Mouse (Mus musculus) layer of hippocampus, postnatal 10 days (tissue): ENCODE data around the gene Nucb1. TPM values are rescaled to one million over a fixed set of nuclear protein-coding genes. Genes with fewer than 3 reads are reported as not detected.
"Not testable (repeated sequence)": the region's sequence is repeated elsewhere in the genome, so short reads cannot be mapped to it uniquely, and the experiment has no call there.

Experiments used
- DNase-seq, 2 experiments: peaks; one replicate each; pipeline ENCODE4 v3.0.0; 2021; ENCODE audit warnings: low spot score in 2 of 2
- long read RNA-seq: library from polyadenylated mRNA; stranded (forward); transcript quantifications from one replicate; pipeline ENCODE4 v2.0.0, GENCODE M21; 2023
- total RNA-seq, 2 experiments: library from RNA; stranded (reverse); gene quantifications; 2 replicates each; pipeline ENCODE4 v1.2.3; 2021

The Nucb1 gene
- 100 to 1,000 TPM; 107 to 117 TPM for total RNA-seq
- long read RNA-seq, full-length matches to known transcripts = 107 of 123 reads
- long read RNA-seq, partial matches to known transcripts = 9 of 123 reads
- long read RNA-seq, other reads (novel, unspliced or antisense) = 7 of 123 reads

DNA sequence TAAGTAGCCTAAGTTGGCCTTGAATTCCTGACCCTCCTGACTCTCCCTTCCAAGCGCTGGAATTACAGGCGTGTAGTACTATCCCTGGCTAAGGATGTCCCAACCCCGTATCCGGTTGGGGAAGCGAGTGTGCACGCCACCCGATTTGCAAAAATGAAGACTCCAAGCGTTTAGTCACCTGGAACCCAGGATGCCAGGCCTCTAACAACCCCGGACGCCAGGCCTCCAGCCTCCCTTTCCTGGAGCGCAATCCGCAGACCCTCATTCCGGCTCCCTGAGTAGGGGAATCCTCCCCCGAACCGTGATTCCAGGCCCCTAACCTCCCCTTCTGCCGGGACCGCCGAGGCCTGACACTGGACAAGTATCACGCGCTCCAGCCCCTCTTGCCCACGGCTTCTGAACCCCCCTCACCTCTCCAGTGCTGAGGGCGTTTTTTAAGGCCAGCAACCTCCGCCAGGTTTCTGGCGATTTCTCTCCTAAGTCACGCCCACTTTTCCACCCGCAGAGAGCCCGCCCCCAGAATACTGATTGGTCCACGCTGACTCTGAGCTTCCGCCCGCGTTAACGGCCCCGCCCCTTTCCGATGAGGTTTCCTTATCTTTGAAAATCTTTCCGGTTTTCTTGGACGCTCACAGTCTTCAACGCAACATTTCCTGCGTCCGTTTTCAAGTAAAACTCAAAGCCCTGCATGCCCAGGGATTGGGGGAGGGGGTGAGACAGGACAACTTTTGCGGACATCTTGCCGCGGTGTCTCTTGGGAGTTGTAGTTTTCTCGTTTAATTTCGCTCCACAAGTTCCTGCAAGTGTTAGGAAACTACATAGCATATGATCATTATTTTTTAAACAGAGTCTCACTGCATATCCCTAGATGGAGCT, at the start of gene Nucb1:
Gene Nucb1 (minus strand): TSS at position 495 of the 876 bp plus-strand sequence.
- DNase-seq = peak; percentile 86 to 88

DNA sequence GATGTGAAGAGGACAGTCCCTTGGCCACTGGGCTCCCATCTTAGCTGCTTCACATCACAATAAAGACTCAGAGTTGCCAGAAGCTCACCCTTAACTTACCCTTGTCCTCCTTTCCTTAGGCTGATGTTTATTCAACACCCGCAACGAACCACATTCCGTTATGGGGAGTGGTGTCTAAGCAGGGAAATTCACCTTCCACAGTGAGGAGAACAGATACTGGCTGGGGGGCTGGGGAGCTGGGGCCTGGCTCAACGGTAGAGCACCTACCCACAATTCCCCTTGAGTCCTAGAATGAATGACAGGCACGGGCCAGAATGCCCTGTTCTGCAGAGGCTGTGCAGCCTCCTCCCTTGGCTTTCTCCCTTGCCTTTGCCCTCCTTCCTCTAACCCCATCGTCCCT, 48.7 kb upstream of the Nucb1 start:
- no peak for DNase-seq

DNA sequence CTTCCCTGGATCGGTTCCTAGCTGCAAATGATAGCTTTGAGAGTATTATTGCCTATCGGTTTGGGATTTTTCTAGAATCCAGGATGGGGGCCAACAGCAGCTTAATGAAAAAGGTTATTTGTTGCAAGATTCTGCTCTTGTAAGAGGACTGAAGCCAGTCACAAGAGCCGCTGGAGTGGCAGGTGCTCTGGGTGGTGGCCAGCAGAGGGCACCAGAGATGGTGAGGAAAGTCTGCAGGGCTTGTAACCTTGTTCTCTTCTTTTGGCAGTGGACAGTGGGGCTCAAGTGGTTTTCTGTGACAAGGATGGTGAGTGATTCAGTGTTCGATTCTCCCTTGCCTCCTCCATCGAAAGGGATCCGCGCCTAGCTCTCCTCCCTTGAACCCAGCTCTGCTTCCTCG, 45.6 kb upstream of the Nucb1 start:
- DNase-seq = peak; percentile 75 to 78

DNA sequence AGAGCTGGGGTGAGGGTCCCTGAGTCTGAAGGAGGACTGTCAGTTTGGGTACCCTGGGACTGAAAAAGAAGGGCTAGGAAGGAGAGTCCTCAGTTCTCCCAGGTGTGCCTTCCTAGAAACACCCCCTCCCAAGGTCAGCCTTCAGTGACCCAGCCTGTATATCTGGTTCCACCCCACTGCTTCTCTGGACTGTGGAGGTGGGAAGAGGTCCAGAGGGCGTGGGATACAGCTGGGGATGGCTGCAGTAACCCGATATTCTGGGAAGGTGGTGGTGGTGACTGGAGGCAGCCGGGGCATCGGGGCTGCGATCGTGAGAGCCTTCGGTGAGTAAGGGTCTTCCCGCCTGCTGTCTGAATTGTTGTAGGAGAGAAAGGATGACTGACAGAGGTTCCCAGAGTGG, 44.5 kb upstream of the Nucb1 start, which contains the start of gene Hsd17b14:
Gene Hsd17b14 (plus strand): TSS at position 150 of the 400 bp plus-strand sequence.
- no peak for DNase-seq

DNA sequence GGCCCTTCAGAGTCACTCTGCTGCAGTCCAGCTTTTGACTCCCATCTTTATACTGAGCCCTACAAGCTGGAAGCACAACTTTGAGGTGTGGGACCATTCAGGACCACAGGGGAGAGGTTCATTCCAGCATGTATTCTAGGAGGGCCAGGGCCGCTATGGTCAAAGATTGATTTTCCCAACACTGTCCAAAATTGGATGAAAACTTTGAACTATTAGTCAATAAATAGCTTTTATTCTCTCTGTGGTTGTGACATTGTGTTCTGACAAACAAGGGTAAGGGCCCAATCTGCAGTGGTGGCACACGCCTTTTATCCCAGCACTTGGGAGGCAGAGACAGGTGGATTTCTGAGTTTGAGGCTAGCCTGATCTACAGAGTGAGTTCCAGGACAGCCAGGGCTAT, 43.8 kb upstream of the Nucb1 start:
- DNase-seq = no peak

DNA sequence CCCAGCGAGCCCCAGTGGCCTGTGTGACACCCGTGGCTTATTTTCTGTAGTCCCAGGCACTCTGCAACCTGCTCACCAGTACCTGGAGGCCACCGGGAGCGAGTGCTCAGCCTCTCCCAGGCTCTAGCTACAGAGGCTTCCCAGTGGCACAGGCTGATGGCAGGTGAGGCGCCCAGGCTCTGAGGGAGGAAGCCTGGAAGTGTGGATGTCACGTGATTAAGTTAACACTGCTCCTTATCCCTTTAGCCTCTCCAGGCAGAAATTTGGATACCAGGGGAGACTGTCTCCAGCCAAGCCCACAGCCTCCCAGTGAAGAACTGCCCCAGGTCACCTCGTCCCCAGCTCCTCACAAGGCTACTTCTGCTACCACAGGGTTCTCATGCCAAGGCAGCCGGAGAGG, 43.3 kb upstream of the Nucb1 start:
- no peak for DNase-seq

DNA sequence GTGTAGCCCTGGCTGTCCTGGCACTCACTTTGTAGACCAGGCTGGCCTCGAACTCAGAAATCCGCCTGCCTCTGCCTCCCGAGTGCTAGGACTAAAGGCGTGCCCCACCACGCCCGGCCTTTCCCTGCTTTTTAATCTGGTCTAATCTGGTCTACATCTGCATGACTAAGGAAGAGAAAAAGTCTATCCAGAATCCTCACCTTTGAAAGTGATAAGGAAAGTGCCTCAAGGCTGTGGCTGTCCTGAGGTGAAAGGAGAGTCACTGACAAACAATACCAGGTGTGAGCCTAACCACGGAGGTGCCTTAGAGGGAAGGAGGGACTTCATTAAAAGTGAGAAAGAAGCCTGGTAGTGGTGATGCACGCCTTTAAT, 41.3 kb upstream of the Nucb1 start:
- no peak for DNase-seq

DNA sequence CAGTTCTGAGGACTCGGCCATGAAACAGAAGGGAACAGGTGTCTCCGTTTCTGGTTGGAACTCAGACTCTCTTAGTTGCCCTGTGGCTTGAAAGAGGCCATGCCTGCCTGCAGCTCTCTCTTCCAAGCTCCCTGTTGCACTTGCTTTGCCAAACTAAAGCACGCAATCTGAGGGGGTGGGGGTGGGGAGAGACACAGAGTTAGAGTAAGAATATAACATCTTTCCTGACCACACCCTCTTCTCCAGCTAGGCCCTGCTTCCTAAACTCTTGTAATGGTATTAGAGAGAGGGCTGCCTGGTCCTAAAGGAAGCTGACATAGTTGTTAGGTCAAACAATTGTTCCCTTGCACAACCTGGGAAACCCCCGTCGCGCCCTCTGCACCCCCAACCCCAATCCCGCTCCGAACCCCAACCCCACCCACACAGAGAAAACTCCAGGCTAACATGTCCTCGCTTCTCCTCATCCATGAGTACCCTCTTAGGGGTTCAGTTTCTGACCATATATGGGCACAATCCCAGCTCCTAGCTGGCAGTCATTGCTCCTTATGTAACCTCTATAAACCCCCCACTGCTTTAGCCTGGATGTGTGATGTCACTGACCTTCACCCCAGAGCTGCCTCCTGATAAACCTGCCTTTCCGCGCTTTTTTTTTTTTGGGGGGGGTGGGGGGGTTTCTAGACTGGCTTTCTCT, 40.8 kb upstream of the Nucb1 start:
- no peak for DNase-seq

DNA sequence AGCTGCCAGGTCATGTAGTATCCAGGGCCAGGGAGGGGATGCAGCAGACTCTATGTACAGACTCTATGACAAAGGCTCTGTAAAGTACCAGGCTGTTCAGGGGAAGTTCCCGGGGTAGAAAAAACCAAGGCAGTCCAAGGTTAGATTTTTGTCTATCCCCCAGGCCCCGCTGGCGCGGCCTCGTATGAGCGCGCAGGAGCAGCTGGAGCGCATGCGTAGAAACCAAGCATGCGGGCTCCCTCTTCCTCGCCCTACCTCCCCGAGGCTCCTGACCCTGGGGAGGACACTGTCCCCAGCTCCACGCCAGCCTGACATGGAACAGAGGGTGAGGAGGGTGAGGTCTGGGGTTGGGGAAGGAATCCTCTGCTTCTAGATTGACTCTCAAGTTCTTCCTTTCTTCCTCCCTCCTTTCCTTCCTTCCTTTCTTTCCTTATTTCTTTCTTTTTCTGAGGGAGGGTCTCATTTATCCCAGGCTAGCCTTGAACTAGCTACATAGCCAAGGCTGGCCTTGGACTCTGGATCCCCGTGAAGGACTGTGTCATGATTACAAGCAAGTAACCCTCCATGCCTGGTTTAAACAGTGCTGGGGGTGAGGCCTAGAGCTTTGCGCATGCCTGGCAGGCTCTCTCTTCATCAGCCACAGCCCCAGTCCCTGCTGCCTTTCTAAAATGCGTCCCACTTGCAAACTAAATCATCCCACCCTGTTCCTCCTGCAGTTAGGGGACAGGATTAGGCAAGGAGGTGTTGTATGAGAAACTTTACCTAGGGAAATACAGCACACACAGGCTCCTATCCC, 39.6 kb upstream of the Nucb1 start:
- DNase-seq = no peak

DNA sequence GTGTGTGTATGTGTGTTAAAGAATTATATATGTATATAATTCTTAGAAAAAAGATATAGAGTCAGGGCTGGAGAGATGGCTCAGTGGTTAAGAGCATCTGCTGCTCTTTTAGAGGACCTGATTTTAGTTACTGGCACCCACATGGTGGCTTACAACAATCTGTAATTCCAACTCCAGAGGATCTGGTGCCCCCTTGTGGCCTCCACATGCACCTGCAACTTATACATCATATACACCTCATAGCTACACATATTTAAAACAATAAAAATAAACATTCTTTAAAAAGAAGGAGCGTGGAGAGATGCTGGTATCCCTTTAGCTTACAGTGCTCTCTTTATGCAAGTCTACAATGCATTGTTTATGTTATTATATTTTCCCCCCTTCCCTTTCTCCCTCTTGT, 34.3 kb upstream of the Nucb1 start:
- no peak for DNase-seq

DNA sequence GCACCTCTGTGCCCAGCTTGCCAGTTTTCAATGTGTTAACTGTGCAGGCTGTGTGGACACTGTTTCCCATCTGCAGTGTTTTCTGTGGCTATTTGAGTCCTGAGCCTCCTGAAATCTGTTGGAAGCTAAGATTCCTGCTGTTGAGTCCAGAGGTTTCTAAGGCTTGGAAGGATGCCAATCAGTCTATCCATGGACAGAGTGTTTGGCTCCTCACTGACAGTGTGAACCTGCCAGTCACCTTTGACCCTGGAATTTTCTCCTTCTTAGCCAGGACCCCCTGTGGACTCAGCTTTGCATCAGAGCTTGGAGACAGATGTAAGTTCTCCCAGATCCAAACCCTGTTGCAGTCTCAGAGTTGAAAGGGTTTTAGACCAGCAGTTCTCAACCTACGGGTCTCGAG, 30.0 kb upstream of the Nucb1 start:
- DNase-seq = no peak

DNA sequence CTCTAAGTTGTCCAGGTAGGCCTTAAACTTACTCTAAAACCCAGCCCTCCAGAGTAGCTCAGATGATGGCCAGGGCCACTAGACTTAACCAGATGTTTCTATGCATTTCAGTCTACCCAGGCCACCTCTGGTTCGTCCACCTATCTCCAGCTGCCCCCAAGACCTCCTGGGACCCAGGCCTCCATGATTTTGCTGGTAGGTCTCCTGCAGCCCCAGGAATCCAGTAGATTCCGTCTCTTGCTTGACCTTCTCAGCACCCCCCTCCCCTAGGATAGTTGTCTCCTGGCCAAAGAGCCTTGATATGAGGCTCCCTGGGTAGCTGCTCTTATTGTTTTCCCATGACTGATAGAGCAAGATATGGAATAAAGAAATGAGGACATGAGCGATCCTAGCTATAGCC, 28.9 kb upstream of the Nucb1 start:
- DNase-seq = no peak

DNA sequence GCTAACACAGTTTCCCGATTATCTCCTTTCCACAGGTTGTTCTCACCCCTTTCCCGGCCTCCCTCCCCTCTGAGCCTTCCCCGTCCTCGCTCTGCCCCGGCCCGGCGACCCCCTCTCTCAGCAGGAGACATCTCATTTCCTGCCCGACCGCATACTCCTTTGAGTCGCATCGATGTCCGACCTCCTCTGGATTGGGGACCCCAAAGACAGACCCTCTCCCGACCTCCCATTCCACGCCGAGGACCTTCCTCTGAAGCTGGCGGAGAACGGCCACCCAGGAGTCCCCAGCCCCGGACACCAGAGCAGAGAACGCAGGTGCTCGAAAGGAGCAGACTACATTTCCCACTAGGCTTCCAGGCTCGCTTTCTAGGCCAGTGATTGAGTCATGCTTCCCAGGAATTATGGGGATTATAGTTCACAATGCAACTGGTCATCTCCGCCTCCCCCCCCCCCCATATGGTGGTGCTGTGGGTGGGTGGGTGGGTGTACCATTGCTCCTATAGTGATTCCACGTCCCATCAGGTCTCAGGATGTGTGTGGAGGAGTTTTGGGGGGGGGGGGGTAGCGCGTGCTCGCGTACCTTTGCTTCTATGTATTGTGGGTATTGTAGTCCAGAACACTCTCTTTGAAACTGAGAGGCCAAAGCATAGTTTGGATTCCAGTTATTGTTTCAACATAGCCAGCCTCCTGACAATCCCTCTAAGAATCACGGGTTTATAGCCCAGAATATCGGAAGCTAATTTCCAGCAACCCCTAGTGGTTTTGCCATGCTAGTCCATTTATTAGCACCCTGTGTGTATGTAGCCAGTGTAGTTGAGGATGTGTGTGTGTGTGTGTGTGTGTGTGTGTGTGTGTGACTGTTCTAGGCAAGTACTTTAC, 28.2 kb upstream of the Nucb1 start:
- DNase-seq = peak; percentile 49 to 69

DNA sequence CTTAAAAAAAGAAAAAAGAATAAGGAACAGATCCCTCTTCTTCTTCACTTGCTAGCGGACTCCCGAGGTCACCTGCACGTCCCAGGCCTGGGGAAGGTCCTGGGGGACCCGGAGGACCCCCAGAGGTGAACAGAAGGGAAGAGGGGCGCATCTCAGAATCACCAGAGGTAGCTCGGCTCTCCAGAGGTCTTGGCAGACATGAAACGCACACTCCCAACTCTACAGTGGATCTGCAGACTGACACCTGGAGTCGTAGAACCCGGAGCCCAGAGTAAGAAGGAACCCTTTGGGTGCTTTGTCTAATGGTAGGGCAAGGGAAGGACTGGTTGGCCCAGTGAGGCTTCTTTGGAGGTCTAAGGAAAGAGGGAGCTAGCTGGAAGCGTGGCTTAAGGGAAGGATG, 27.4 kb upstream of the Nucb1 start:
- no peak for DNase-seq

DNA sequence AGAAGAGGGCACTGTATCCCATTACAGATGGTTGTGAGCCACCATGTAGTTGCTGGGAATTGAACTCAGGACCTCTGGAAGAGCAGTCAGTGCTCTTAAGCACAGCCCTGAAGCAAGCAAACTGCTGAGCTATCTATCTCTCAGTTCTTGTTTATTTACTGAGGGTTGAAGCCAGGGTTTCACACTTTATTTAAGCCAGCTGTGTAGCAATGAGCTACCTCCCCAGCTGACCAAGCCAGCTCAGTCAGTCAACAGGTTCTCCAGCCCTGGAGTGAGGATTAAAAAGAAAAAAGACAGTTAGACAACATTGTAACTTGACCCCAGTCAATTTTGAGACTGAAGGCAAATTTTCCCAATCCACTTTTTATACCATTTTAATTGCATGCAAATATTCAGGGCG, 25.5 kb upstream of the Nucb1 start:
- no peak for DNase-seq

DNA sequence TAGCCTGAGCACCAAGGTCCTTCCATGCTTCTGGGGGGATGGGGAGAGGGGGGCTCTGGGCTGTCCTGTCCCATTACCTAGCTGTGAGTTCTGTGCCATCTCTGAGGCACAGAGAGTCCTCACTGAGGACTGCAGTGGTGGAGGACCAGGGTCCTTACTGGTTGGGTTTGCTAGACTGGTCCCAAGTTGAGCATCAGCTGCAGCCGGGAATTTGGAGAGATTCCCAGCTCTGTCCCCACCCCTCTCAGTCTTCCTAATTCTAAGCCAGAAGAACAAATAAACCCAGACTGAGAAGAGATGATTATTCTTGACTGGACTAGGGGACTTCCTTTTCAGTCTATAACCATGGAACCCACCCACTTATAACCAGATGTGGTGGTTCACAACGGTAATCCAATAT, 20.4 kb upstream of the Nucb1 start:
- DNase-seq = no peak

DNA sequence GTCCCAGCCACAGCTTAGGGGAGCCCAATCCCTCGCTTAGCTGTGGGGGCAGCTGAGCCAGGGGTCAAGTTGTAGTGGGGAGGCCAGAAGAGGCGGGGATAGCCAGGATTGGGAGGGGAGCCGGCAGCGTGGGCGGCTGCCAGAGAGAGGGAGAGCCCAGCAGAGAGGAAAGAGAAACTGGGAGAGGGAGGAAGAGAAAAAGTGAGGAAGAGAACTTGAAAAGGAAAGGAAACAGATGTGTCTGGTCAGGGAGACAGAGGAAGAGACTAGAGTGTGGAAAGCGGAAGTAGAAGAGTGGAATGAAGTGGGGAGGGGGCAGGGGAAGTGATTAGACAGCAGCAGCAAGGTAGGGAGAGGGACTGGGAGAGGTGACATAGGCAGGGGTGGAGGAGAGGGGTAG, 19.3 kb upstream of the Nucb1 start:
- no peak for DNase-seq

DNA sequence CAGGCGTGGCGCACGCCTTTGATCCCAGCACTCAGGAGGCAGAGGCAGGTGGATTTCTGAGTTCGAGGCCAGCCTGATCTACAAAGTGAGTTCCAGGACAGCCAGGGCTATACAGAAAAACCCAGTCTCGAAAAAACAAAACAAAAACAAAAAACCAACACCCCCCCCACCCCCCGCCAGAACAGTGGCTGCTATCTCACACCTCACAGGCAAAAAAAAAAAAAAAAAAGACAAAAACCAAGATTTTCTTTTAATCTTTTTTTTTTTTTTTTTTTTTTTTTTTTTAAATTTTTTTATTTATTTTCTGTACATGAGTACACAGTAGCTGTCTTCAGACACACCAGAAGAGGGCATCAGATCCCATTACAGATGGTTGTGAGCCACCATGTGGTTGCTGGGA, 17.0 kb upstream of the Nucb1 start:
- DNase-seq = not testable (repeated sequence)

DNA sequence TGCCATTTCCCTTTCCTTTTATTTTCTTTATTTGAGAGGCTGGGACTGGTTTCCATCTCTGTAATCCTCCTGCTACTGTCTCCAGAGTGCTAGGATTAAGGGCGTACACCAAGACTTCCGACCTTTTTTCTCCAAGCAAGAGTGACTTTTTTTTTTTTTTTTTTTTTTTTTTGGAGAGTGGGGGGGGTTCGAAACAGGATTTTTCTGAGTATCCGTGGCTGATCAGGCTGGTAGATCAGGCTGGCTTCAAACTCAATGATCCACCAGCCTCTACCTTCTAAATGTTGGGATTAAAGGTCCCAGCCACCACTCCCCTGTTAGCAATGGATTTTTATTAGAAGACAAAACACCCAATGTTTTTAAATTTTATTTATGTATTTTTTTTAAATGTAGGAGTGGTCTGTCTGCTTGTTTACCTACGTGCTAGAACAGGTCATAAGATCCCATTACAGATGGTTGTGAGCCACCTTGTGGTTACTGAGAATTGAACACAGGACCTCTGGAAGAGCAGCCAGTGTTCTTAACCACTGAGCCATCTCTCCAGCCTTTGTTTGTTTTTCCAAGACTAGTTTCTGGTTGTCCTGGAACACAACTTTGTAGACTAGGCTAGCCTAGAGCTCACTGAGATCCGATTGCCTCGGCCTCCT, 16.4 kb upstream of the Nucb1 start:
- DNase-seq = no peak
